Mouse (Mus musculus): ENCODE results near the gene Mtss1l. TPM values are rescaled to one million over a fixed set of nuclear protein-coding genes. Genes with fewer than 3 reads are reported as not detected.

Mtss1l gene
- total and polyA plus RNA-seq, 3 experiments, result 0.64 to 0.66 TPM; not detected in 1

- Histone ChIP-seq H3K9me3 (replicated peaks; ENCODE audit: low read length) (no peaks in the 10 kb centered on the region), H3K4me1 (ENCODE audit: control insufficient read depth in 1 of 2, insufficient read depth in 2 of 2) (0 out of 4 replicates have a peak, but pooled peaks cover 0 to 3% of the 10 kb centered on the region in 2 experiments), H3K79me2 (replicated peaks; ENCODE audit: control insufficient read depth, extremely low read depth, insufficient read depth, poor library complexity, severe bottlenecking) (no peaks in the 10 kb centered on the region), H3K27me3 (replicated peaks) (no peaks in the 10 kb centered on the region), H3K36me3 (replicated peaks in 1 of 2; ENCODE audit: control insufficient read depth in 1 of 2, insufficient read depth in 1 of 2, low read length in 1 of 2) (peaks cover 0 to 15% of the 10 kb centered on the region in 2 experiments), H3K27ac (ENCODE audit: insufficient read depth, low read depth) (no peak overlapping the region), H3K9ac (ENCODE audit: insufficient read depth, low read depth) (no peak overlapping the region), H3K4me3 (replicated peaks in 1 of 3; ENCODE audit: low read depth in 2 of 3, low read length in 2 of 3, poor library complexity in 1 of 3) (no peak overlapping the region), H3K4me2 (ENCODE audit: insufficient read depth, low read depth, poor library complexity, severe bottlenecking) (no peak overlapping the region)
- in situ Hi-C loops (cut with MboI; ENCODE audit: low pct_ligation_motif_present, low pct_unique_long_range_greater_than_20kb, low sequenced_read_pairs), result loop anchor here (5.0 kb wide), 1 partner anchor 87 kb away; no protein-coding TSS in a partner anchor
- DNase-seq (ENCODE audit: extremely low read depth), result no peak
- dilution Hi-C loops (cut with MboI; ENCODE audit: extremely low pct_ligation_motif_present, extremely low pct_unique_long_range_greater_than_20kb, low sequenced_read_pairs), result no loop called here
- TF ChIP-seq CTCF (conservative IDR thresholded peaks at IDR 0.05 in 1 of 2, IDR thresholded peaks at IDR 0.05 in 1 of 2; ENCODE audit: low read depth in 2 of 2, low read length in 2 of 2), result no peak
- no peak for TF ChIP-seq HCFC1 (IDR thresholded peaks at IDR 0.05; ENCODE audit: low read depth, low read length)
- TF ChIP-seq CHD1 (IDR thresholded peaks at IDR 0.05; ENCODE audit: low read depth, low read length), result no peak
- TF ChIP-seq PAX5 (IDR thresholded peaks at IDR 0.05; ENCODE audit: low read length), result no peak
- no peak for TF ChIP-seq NELFE (IDR thresholded peaks at IDR 0.05; ENCODE audit: low read depth, low read length)
- TF ChIP-seq MEF2A (IDR thresholded peaks at IDR 0.05; ENCODE audit: borderline replicate concordance, low read depth, low read length), result no peak
- no peak for TF ChIP-seq MYC (IDR thresholded peaks at IDR 0.05; ENCODE audit: low read depth, low read length)
- no peak for TF ChIP-seq TCF12 (IDR thresholded peaks at IDR 0.05; ENCODE audit: low read depth, low read length)
- TF ChIP-seq RAD21 (IDR thresholded peaks at IDR 0.05; ENCODE audit: low read depth, low read length), result no peak
- no peak for TF ChIP-seq ZC3H11A (IDR thresholded peaks at IDR 0.05; ENCODE audit: low read depth, low read length)
- no peak for TF ChIP-seq EP300 (IDR thresholded peaks at IDR 0.05; ENCODE audit: low read length)
- no peak for TF ChIP-seq JUND (conservative IDR thresholded peaks at IDR 0.05; ENCODE audit: low read depth, low read length)
- no peak for TF ChIP-seq SIN3A (IDR thresholded peaks at IDR 0.05; ENCODE audit: low read length)
- TF ChIP-seq USF1 (IDR thresholded peaks at IDR 0.05; ENCODE audit: low read depth, low read length), result no peak
- TF ChIP-seq MXI1 (IDR thresholded peaks at IDR 0.05; ENCODE audit: low read depth, low read length), result no peak
- TF ChIP-seq JUN (IDR thresholded peaks at IDR 0.05; ENCODE audit: insufficient read depth, low read depth, low read length), result no peak
- TF ChIP-seq USF2 (conservative IDR thresholded peaks at IDR 0.05; ENCODE audit: low read depth, low read length), result no peak
- no peak for TF ChIP-seq ZKSCAN1 (IDR thresholded peaks at IDR 0.05; ENCODE audit: borderline replicate concordance, low read depth, low read length)
These were observed 3.2 kb downstream of the Mtss1l start for GRCm38 (mm10) chr8:110724493-110724892.

- in situ Hi-C loops (cut with MboI; ENCODE audit: low pct_ligation_motif_present, low pct_unique_long_range_greater_than_20kb, low sequenced_read_pairs), result no loop called here
- Histone ChIP-seq H3K27ac (ENCODE audit: insufficient read depth, low read depth) (no peak overlapping the region), H3K36me3 (replicated peaks in 1 of 2; ENCODE audit: control insufficient read depth in 1 of 2, insufficient read depth in 1 of 2, low read length in 1 of 2) (peaks cover 0 to 7% of the 10 kb centered on the region in 2 experiments), H3K4me3 (replicated peaks in 1 of 3; ENCODE audit: low read depth in 2 of 3, low read length in 2 of 3, poor library complexity in 1 of 3) (no peak overlapping the region), H3K4me2 (ENCODE audit: insufficient read depth, low read depth, poor library complexity, severe bottlenecking) (no peak overlapping the region), H3K4me1 (ENCODE audit: control insufficient read depth in 1 of 2, insufficient read depth in 2 of 2) (0 out of 4 replicates have a peak, but pooled peaks cover 0 to 3% of the 10 kb centered on the region in 2 experiments), H3K9me3 (replicated peaks; ENCODE audit: low read length) (no peaks in the 10 kb centered on the region), H3K79me2 (replicated peaks; ENCODE audit: control insufficient read depth, extremely low read depth, insufficient read depth, poor library complexity, severe bottlenecking) (no peaks in the 10 kb centered on the region), H3K9ac (ENCODE audit: insufficient read depth, low read depth) (no peak overlapping the region), H3K27me3 (replicated peaks) (no peaks in the 10 kb centered on the region)
- dilution Hi-C loops (cut with MboI; ENCODE audit: extremely low pct_ligation_motif_present, extremely low pct_unique_long_range_greater_than_20kb, low sequenced_read_pairs), result no loop called here
- no peak for DNase-seq (ENCODE audit: extremely low read depth)
- no peak for TF ChIP-seq USF1 (IDR thresholded peaks at IDR 0.05; ENCODE audit: low read depth, low read length)
- TF ChIP-seq HCFC1 (IDR thresholded peaks at IDR 0.05; ENCODE audit: low read depth, low read length), result no peak
- no peak for TF ChIP-seq ZC3H11A (IDR thresholded peaks at IDR 0.05; ENCODE audit: low read depth, low read length)
- no peak for TF ChIP-seq BHLHE40 (IDR thresholded peaks at IDR 0.05; ENCODE audit: low read depth, low read length)
- no peak for TF ChIP-seq ZNF384 (IDR thresholded peaks at IDR 0.05; ENCODE audit: low read depth, low read length)
- TF ChIP-seq MYC (IDR thresholded peaks at IDR 0.05; ENCODE audit: low read depth, low read length), result no peak
- TF ChIP-seq ETS1 (conservative IDR thresholded peaks at IDR 0.05; ENCODE audit: low read depth, low read length), result no peak
- TF ChIP-seq MAFK (IDR thresholded peaks at IDR 0.05; ENCODE audit: insufficient replicate concordance, low read length), result no peak
- TF ChIP-seq SIN3A (IDR thresholded peaks at IDR 0.05; ENCODE audit: low read length), result no peak
- TF ChIP-seq CTCF (conservative IDR thresholded peaks at IDR 0.05 in 1 of 2, IDR thresholded peaks at IDR 0.05 in 1 of 2; ENCODE audit: low read depth in 2 of 2, low read length in 2 of 2), result no peak
- TF ChIP-seq EP300 (IDR thresholded peaks at IDR 0.05; ENCODE audit: low read length), result no peak
- TF ChIP-seq SMC3 (IDR thresholded peaks at IDR 0.05; ENCODE audit: low read depth, low read length), result no peak
- no peak for TF ChIP-seq MAZ (IDR thresholded peaks at IDR 0.05; ENCODE audit: low read depth, low read length)
- no peak for TF ChIP-seq CHD1 (IDR thresholded peaks at IDR 0.05; ENCODE audit: low read depth, low read length)
- no peak for TF ChIP-seq MXI1 (IDR thresholded peaks at IDR 0.05; ENCODE audit: low read depth, low read length)
- no peak for TF ChIP-seq POLR2AphosphoS2 (IDR thresholded peaks at IDR 0.05; ENCODE audit: low read depth, low read length)
- no peak for TF ChIP-seq MAX (IDR thresholded peaks at IDR 0.05; ENCODE audit: low read length)
- TF ChIP-seq UBTF (IDR thresholded peaks at IDR 0.05; ENCODE audit: low read depth, low read length), result no peak
These were observed 4.0 kb downstream of the Mtss1l start for GRCm38 (mm10) chr8:110725084-110725838.

All from CH12.LX (cell line).